Mouse (Mus musculus) embryo, embryonic 10.5 days (tissue): ENCODE measurements at regions not wholly inside any gene's neighbourhood (a gene's known extent, or its start where the extent isn't known, plus 50 kb on each side); places are given as distances from the start of the nearest gene placed in this dataset.

Experiments used
- DNase-seq: peaks from one replicate; pipeline ENCODE4 v3.0.0-alpha.2; 2015; ENCODE audit warnings: low spot score

- no peak for DNase-seq
These were observed 291.9 kb upstream of the Thbs1 start for GRCm38 (mm10) chr2:117819701-117820225.

DNA sequence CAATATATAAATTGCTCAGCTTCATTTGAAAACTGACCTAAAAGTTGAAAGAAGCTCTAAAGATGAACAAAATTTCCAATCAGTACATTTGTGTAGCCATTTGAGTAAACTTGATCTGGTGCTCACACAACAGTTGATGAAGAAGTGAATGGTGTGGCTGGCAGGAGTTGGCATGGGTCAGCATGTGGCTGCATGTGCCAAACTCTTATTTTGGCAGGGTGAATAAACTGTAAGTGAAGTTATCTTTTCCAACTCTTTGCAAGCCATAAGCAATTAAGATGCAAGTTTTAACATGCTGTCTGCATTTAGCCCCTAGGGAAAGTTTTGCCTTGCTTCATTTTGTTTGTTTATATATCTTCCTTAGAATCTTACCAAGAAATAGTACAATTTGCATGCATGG, 291.0 kb upstream of the Thbs1 start:
- DNase-seq = no peak

GRCm38 (mm10) chr2:117825088-117825487, 286.6 kb upstream of the Thbs1 start:
- DNase-seq = no peak

GRCm38 (mm10) chr2:117827278-117827677, 284.4 kb upstream of the Thbs1 start:
- DNase-seq = no peak

GRCm38 (mm10) chr2:117838387-117838786, 273.3 kb upstream of the Thbs1 start:
- no peak for DNase-seq

GRCm38 (mm10) chr2:117840406-117840805, 271.3 kb upstream of the Thbs1 start:
- no peak for DNase-seq

DNA sequence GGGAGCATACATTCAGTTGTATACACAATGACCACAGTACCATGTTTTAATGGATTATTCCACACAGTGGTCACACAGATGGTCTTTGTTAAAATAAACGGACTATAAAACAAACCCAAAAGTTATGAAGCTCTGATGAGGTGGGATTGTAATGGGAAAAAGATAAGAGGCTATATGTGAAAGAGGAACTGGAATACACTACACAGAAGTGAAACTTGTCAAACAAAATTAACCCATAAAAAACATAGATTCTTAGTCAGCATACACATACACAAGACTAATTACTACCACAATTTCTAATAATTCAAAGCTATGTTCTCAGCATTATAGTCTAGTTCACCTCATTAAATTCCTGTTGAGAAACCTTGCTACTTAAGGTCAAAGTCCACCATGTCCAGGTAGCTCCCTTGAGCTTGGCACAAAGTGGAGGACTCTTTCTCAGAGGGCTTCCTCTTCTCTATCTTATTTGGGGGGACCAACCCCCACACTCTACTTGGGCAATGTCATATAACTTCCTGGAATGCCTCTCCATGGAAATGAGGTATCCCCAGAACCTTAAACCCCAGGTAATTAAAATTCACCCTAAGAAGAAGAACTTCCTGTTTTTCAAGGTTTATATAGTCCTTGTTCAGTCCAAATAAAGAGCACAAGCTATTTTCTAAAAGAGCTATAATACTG, 269.2 kb upstream of the Thbs1 start:
- DNase-seq = no peak

DNA sequence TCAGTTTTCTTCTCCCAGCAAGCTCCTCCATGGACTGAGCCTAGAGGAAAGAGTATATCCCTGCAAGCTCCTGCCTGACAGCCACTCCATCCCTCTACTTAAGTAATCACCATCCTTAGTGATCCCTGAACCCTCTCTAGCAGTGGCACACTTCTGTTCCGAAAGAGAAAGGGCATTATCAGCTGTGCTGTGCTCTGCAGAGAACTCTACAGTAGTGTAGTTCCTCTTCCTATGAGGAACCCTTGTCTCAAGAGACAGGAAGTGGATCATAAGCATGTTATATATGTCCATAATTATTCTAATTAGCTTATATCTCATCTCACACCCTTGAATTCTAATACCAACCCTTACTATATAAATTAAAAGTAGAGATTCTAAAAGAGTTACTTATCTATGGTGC, 259.2 kb upstream of the Thbs1 start:
- DNase-seq = no peak

- peak; percentile 44 for DNase-seq
These were observed 249.4 kb upstream of the Thbs1 start for GRCm38 (mm10) chr2:117862301-117862700.

- DNase-seq = no peak
These were observed 246.6 kb upstream of the Thbs1 start for GRCm38 (mm10) chr2:117865119-117865518.

- DNase-seq = no peak
These were observed 244.7 kb upstream of the Thbs1 start for GRCm38 (mm10) chr2:117866946-117867345.

GRCm38 (mm10) chr2:117867409-117867808, 244.3 kb upstream of the Thbs1 start:
- DNase-seq = peak; percentile 42

GRCm38 (mm10) chr2:117868857-117869256, 242.8 kb upstream of the Thbs1 start:
- no peak for DNase-seq

DNA sequence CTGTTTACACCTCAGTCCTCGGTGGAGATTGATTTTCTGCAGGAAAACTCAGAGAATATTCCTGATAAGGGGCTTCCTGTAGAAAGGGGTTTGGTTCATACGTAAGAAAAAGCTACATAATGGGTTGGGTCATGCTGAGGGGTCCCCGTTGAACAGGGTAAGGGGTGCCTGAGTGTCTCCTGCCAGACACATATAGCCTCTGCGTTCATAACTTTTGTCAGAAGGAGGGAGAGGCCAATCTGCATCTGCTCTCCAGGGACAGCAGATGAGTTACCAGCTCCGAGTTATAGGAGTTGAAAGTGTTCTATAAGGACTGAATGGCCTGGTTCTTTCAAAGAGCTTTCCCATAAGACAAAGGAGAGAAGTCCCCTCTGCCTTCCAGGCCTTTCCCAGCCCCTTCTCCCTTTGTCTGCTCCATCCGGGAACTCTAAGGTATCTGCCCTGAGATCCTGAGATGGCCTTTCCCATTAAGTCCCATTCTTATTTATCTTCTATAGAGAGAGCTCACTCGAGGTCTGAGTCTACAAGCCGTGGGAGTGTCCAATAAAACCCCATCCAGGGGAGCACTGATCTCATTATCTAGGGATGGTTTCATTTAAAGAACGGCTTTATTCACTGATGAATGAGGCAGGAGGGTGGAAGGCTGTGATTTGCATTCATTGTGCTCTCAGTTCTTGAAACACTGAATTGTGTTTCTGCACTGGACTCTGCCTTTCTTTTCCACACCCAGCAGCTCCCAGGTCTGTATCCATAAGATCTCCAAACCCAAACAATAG, 240.0 kb upstream of the Thbs1 start:
- DNase-seq = peak; percentile 50

- no peak for DNase-seq
These were observed 233.9 kb upstream of the Thbs1 start for GRCm38 (mm10) chr2:117877816-117878215.

- no peak for DNase-seq
These were observed 229.5 kb upstream of the Thbs1 start for GRCm38 (mm10) chr2:117882136-117882535.

GRCm38 (mm10) chr2:117882890-117883289, 228.8 kb upstream of the Thbs1 start:
- no peak for DNase-seq

- DNase-seq = peak; percentile 26
These were observed 225.2 kb upstream of the Thbs1 start for GRCm38 (mm10) chr2:117886516-117886915.

- peak; percentile 15 for DNase-seq
These were observed 210.4 kb upstream of the Thbs1 start for GRCm38 (mm10) chr2:117901311-117901710.

DNA sequence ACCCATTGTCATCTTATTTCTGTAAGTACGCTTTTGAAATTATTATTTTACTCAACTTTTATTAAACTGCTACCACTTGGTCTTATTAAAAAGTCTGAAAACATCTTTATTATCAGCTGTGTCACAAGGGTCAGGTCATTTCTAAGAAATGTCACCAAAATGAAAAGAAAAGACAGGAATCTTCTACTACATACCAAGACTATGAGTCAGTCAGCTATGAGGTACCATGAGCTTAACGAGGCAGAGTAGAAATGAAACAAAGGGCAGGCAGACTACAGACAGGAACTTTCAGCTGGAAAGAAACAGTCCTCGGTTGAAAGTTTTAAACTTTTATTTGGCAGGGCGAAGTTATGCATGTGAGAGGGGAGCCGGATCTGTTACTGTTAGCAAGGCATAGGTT, 208.8 kb upstream of the Thbs1 start:
- no peak for DNase-seq

GRCm38 (mm10) chr2:117903705-117904104, 208.0 kb upstream of the Thbs1 start:
- no peak for DNase-seq

DNA sequence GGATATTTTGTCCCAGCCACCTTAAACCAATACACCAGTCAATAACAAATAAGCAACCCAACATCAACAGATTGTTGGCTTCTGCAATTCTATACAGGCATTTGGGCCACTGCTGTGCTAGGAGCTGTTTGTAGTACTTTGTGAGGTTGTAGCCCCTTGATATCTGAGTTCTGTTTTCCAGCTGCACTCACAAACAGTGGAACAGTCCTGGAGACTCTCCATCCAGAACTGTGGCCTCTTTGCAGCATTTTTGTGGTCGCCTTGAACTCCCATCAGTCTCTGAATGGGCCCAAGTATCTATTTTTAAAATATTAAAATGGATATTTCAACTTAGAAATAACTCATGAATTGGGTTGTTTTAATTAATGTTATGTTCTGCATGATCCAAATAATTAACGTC, 205.2 kb upstream of the Thbs1 start:
- no peak for DNase-seq

GRCm38 (mm10) chr2:117910781-117911180, 200.9 kb upstream of the Thbs1 start:
- DNase-seq = no peak
